Mouse (Mus musculus): ENCODE measurements at regions not wholly inside any gene's neighbourhood (a gene's known extent, or its start where the extent isn't known, plus 50 kb on each side); places are given as distances from the start of the nearest gene placed in this dataset.

- ATAC-seq (ENCODE audit: poor library complexity, severe bottlenecking), result no peak
Observed at GRCm38 (mm10) chr15:62151690-62152089, 1228.9 kb upstream of the A1bg start.

- ATAC-seq (ENCODE audit: poor library complexity, severe bottlenecking), result no peak
Observed at GRCm38 (mm10) chr15:62150296-62150695, 1227.5 kb upstream of the A1bg start.

GRCm38 (mm10) chr15:62148680-62149237 lies 1225.9 kb upstream of the A1bg start:
- ATAC-seq (ENCODE audit: poor library complexity, severe bottlenecking), result no peak

GRCm38 (mm10) chr15:62147343-62147953 lies 1224.6 kb upstream of the A1bg start:
- no peak for ATAC-seq (ENCODE audit: poor library complexity, severe bottlenecking)

- no peak for ATAC-seq (ENCODE audit: poor library complexity, severe bottlenecking)
Observed at GRCm38 (mm10) chr15:62145643-62146285, 1223.0 kb upstream of the A1bg start.

GRCm38 (mm10) chr15:62144776-62145564 lies 1222.2 kb upstream of the A1bg start:
- ATAC-seq (ENCODE audit: poor library complexity, severe bottlenecking), result no peak

GRCm38 (mm10) chr15:62139859-62140258 lies 1217.0 kb upstream of the A1bg start:
- no peak for ATAC-seq (ENCODE audit: poor library complexity, severe bottlenecking)

- ATAC-seq (ENCODE audit: poor library complexity, severe bottlenecking), result no peak
Observed at GRCm38 (mm10) chr15:62139192-62139591, 1216.4 kb upstream of the A1bg start.

GRCm38 (mm10) chr15:62138701-62139100 lies 1215.9 kb upstream of the A1bg start:
- no peak for ATAC-seq (ENCODE audit: poor library complexity, severe bottlenecking)

GRCm38 (mm10) chr15:62136932-62137594 lies 1214.3 kb upstream of the A1bg start:
- no peak for ATAC-seq (ENCODE audit: poor library complexity, severe bottlenecking)

- no peak for ATAC-seq (ENCODE audit: poor library complexity, severe bottlenecking)
Observed at GRCm38 (mm10) chr15:62134835-62135234, 1212.0 kb upstream of the A1bg start.

GRCm38 (mm10) chr15:62134308-62134707 lies 1211.5 kb upstream of the A1bg start:
- ATAC-seq (ENCODE audit: poor library complexity, severe bottlenecking), result no peak

- no peak for ATAC-seq (ENCODE audit: poor library complexity, severe bottlenecking)
Observed at GRCm38 (mm10) chr15:62132895-62133294, 1210.1 kb upstream of the A1bg start.

GRCm38 (mm10) chr15:62131686-62132085 lies 1208.9 kb upstream of the A1bg start:
- ATAC-seq (ENCODE audit: poor library complexity, severe bottlenecking), result no peak

GRCm38 (mm10) chr15:62130530-62130929 lies 1207.7 kb upstream of the A1bg start:
- no peak for ATAC-seq (ENCODE audit: poor library complexity, severe bottlenecking)

GRCm38 (mm10) chr15:62128546-62129212 lies 1205.9 kb upstream of the A1bg start:
- no peak for ATAC-seq (ENCODE audit: poor library complexity, severe bottlenecking)

- no peak for ATAC-seq (ENCODE audit: poor library complexity, severe bottlenecking)
Observed at GRCm38 (mm10) chr15:62127602-62128158, 1204.9 kb upstream of the A1bg start.

- no peak for ATAC-seq (ENCODE audit: poor library complexity, severe bottlenecking)
Observed at GRCm38 (mm10) chr15:62125718-62126117, 1202.9 kb upstream of the A1bg start.

GRCm38 (mm10) chr15:62123756-62124155 lies 1200.9 kb upstream of the A1bg start:
- ATAC-seq (ENCODE audit: poor library complexity, severe bottlenecking), result no peak
